Mouse (Mus musculus): ENCODE data around the gene Slc12a8.

GRCm38 (mm10) chr16:33593467-33593866 lies 76.3 kb downstream of the Slc12a8 start:
- no peak for TF ChIP-seq HCFC1 (IDR thresholded peaks at IDR 0.05; ENCODE audit: low read depth, low read length)
- TF ChIP-seq USF1 (IDR thresholded peaks at IDR 0.05; ENCODE audit: low read depth, low read length) = no peak
- no peak for TF ChIP-seq NRF1 (IDR thresholded peaks at IDR 0.05; ENCODE audit: low read depth, low read length)
